Mouse (Mus musculus) thymus, postnatal 4 days (tissue): ENCODE results near the gene Lbr.

Experiments used
- DNase-seq: peaks from one replicate; pipeline ENCODE4 v3.0.0; 2021

The Lbr gene

DNA sequence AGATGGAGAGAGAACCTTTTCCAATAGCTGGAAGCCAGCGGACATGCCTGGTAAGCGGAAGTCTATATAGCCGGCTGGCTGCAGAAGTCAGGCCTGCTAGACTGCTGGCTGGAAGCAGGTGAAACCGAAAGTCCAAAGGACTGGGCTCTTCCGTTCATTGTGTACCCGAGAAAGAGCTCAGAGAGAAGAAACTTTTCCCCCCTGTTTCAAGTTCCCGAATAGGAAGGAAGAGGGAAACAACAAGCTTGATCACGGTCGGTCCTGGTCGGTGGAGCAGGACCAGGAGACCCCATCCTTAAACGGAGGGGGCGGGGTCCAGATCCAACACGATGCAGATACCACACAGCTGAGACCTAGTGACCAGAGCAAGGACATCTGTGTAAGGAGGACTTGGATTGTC, 9.6 kb upstream of the Lbr start:
- DNase-seq = peak; percentile 62

DNA sequence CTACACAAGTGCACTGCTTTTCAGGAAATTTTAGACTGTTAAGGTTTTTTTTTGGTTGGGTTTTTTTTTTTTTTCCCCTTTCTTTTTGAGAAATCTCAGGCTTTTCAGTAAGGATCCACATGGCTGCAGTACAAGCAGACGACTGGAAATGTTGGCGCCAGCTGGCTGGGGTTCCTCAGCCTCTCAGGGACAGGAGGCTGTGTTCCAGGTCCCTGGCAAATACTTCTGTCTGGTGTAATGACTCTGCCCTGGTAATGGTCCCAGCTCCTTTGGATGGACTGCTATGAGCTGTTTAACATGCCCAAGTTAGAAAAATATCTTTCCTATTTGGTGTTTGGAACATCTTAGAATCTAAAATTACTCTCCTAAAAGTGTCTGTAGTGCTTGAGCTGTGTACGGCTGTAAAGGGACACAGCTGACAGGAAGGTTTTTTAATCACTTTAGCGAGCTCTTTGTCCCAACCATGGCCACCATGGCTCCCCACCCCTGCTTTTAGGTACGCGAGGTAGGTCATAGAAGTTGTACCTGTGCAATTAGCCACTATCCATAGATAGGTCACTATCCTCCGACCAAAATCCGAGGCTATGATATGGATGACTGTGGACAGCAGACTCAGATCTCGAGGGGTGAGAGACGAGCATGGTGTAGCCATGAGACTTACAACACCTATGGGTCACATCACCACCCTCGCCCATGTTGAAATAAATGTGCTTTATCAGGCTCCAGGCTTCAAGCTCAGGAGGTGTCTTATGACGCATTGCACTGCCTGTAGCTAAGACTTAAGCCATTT, 8.9 kb upstream of the Lbr start:
- no peak for DNase-seq

DNA sequence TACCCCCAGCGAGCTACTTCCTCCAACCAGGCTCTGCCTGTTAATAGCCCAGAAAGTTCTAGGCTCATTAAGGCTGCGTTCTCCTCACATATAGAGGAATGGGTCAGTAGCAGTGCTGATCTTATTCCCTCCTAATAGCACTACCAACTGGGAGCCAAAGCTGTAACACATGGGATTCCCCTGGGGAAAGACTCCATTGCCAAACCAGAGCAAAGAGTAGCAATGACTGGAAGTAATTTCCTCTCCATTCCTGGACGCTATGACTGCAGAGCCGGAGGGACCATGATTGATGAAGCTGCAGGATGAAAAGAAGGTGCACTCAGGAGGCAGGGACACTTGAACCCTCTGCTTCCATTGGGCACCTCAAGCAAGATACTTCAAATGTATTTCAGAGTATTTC, 7.6 kb upstream of the Lbr start:
- no peak for DNase-seq

DNA sequence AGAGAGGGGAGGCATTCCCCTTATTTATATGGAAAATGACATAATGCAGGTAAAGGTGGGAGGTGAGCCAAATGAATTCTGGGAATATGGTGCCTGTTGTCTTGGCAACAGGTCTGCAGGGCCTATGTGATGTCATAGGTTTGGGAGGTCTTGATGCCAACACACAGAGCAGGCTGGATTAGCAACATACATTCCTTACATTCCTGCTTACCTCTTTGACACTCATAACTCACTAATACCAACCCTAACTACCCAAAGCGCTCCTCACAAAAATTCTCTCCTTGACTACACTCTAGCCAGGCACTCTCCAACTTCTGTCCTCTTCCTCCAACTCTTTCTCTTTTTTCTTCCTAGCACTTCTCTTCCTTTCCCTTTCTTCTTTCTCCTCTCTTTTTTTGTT, 5.4 kb upstream of the Lbr start:
- DNase-seq = no peak

DNA sequence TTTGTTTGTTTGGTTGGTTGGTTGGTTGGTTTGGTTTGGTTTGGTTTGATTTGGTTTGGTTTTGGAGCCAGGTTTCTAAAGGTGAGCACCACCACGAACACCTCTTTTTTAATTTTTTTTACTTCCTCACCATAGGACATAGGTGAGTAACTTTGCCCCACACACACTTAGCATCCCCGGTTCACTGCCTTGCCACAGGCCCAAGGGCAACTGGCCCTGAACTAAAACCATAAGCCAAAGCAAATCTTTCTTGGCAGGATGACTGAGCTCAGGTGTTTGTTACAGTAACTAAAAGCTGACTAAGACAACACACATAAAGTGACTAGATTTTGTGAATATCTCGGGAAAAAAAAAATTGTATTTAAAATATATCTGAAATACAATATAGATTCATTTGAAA, 4.5 kb upstream of the Lbr start:
- no peak for DNase-seq

DNA sequence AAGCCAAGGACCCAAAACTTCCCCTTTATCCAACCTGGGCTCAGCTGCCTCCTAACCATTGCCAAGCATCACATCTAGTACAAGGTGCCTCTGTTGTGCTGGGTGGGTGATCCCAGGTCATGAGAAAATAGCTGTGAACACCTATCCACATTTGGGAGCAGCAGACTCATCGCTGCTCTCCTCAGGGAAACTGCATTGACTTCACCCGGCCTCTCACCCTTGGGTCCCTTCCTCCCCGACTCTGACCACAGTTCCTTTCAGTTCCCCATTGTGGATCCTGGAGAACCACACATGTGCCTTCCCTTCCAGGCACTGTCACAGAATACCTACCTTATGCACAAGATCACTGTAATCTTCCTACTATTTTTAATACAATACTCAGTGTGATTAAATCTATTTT, 2.9 kb upstream of the Lbr start:
- no peak for DNase-seq

DNA sequence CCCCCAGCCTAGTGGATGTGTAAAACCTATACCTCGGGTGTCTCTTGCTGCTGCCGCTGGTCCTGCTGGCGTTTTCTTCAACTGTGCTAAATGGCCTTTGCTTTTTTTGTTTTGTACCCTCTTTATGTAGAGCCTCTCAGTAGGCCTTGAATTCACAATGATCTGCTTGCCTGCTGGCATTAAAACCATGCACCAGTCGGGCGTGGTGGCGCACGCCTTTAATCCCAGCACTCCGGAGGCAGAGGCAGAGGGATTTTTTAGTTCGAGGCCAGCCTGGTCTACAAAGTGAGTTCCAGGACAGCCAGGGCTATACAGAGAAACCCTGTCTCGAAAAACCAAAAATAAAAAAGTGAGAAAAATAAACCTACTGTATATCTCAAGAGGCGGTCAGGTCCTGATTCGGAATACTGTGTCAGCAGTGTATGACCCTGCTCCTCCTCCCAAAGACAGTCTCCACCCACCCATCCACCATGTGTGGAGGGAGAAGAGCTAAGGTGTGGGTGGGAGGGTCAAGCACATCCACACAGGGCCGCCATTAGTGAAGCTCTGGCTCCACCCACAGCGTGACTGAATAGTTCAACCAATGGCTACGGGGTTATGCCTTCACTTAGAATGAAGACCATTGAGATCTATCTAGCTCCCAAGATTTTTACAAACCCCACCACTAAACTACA, 2.2 kb upstream of the Lbr start:
- DNase-seq = no peak

DNA sequence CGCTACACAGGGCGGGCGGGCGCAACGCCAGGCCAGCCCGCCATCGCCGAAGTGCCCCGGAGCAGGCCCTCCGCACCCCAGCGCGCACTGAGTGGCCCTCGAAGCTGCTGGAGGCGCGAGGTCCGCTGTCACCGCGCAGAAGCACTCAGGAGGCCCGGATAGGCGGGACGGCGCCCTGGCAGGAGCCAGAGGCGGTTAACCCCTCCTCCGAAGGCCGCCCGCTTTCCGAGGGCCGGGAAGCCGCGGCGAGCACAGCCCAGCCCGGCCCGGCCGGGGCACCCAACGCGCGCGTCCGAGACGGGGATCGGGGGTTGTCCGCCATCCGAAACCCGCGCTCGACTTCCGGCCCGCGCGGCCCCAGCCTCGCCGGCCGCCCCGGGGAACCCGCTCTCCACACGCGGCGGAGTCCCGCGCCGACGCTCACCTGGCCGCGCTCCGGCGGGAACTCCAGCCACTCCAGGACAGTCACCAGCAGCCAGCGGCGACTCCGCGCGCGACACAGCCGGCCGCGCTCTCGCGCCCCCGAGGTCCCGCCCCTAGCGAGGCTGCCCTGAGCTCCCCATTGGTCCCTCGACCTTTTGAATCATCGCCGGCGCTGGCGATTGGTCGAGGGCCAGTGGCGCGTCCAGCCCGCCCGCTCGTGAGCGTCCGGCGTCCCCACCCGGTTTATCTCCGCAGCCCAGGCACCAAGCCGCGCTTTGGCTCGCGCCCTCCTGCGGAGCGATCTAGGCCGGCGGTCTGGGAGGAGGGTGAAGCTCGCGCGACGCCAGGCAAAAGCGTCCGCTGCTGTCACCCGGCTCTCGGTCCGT, 778 bp downstream of the Lbr start:
- peak; percentile 92 for DNase-seq

DNA sequence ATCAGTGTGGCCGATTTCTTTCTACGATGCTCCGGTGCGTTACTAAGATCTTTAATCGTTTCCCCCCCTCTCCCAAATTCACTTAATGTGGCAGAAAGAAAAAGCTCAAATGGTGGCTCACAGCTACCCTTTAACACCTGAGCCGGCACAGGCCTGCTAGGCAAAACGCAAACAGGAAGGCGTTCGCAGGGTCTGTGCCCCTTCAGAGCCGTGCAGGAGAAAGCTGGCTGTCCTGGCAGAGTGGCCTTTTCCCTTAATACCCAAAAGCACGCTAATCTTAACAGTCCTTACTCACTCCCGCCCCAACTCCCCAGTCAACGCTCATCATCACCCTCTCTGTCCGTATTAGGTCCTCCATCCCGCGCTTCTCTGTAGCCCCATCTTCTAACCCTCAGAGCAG, 1.4 kb downstream of the Lbr start:
- DNase-seq = peak; percentile 72

DNA sequence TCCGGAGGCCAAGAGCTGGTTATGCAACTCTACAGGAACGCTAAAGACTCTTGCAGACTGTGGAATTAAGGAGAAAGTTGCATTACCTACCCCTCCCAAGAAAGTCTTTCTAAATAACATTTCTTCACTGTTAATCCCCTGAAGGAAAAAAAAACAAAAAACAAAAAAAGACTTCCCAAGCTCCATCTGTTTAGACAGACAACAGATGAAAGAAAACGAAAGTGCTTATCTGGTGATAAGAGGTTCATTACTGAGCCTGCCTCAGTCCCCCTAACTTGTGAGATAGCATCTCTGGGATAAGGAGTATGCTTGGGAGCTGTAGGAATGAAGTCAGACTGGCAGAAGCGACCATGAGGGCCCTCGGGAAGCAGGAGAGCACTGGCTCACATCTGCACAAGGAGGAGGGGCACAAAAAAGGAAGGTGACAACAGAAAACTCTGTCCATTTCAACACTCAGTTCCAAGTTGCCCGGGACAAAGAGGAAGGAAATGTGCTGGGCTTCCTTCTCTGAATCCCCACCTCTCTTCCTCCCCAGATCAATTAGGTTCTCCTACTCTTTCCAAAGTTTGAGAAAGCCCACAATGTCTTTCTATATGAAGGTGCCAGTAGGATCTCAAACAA, 3.0 kb downstream of the Lbr start:
- no peak for DNase-seq

DNA sequence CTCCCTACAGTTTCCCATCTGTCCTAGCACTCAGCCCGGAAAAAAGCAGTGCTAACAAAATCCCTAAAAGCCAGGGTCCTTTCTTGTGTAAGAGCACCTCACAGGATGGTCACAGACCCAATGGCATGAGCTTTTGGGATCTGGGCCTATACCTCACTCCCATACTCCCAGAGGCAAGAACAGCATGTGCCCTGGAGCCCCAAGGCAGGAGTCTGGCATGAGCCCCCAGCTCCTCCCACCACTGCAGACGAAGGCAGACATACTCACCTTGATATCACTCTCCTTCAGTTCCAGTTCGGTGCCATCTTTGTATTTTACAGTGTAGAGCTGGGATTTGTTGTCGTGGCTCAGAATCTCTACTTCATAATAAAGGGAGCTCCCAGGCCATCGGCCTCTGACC, 4.7 kb downstream of the Lbr start:
- no peak for DNase-seq

DNA sequence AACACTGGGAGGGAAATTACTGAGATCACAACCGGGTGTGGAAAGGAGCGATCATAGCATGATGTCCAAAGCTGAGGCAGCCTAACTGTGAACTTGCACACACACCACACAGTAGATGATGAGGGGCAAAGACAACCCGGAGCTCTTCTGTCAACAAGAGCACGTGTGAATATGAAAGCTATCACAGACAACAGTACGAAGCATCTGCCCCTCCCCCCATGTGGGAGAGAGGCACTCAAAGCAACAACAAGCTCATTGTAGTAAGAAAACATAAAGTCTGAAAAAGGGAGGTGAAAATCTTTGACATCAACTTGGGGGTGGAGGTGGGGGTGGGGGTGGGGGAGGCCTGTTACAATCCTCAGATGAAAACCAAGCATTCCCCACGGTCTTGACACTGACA, 9.7 kb downstream of the Lbr start:
- no peak for DNase-seq

DNA sequence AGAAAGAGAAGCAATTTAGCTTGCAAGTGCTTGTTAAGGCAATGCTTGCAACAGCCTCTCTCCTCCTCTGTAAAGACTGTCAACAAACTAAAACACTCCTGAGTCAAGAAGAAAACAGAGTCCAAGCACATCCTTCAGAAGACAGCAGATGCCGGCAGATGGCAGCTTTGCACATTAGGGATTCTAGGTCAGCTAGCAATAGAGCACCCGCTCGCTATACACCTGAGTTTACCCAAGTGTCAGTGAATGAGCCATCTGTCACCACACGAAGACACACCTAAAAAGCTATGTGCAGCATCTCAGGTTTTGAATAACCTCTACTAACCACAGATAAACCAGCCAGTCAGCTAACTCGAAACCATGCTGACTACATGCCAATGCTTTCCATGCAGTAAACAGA, 10.1 kb downstream of the Lbr start:
- no peak for DNase-seq

DNA sequence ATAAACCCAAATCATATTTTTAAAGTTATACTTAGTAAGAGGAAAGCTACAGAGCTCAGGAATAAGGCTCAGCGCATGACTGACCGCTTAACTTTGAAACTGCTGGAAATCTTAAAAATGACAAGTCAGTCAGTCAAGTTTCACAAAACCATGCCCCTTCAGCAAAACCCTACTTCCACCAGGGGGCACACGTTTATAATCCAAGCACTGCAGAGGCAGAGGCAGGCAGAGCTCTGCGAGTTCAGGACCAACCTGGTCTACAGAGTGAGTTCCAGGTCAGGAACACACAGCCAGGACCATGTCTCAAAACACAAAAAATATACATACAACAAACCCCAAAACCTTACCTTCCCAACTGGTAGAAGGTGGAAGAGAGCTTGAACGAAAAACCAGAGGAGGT, 14.5 kb downstream of the Lbr start:
- DNase-seq = peak; percentile 83

DNA sequence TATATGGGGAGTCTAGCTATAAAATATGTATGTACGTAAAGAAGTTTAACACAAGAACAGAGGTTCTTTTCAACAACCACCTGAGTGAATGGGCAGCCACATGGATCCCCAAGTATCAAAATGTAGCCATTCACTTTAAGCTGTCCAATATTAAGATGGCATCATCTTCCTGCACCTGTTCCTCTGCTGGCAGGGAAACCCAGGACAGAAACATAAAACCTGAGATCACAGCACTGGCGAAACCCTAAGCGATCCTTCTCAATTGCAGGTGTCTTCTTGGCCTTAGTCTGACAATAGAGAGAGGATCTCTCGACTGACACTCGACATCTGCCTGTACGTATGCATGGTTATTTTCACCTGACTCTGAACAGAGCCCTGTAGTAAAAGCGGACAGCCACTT, 16.1 kb downstream of the Lbr start:
- DNase-seq = no peak

DNA sequence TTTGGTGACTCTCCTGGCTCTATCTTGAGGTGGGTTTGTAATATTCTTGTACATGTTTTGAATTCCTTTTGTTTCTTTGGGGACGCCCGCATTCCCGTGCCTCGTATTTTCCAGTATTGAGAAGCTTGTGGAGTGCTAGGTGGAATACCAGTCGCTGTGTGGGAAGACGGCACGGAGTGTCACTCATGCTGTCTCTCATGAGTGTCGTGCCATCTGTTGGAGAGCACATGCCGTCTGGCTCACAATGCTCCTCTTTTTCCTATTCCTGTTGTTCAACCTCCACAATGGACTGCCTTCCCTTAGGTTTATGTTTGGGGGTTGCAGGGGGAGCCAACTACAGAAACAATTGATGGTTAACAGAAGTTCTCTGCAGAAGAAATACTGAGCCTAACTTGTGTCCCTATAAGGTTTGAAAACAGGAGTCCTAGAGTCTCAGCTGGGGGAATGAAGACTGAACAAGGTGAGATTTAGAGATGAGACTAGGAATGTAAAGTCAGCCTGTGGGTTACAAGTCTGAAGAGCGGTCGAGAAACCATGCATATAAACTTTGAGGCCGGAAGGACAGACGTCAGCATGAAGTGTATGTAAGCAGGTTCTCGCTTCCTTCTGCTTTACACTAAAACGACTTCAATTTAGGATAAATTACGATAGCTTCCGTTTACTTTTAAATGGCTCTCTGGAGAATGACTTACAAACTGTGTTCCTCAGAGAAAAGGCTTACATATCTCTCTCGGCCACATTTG, 31.2 kb downstream of the Lbr start:
- no peak for DNase-seq

DNA sequence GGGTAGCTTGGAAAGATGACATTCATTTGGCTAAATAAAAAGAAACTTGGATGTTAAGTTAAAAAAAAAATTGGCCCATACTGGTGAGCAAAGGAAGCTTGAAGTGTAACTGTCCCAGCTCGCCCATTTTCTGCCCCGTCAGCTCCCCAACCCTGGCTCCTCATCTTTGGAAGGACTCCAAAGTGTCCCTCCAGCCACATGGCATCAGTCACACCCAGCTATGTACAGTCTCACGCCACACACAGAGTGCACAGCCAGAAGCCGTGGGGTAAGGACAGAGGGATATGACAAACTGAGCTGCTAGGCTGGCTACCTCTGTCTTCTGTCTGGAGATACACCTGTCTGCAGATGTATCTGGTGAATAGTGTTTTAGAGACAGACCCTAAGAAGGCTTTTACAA, 42.2 kb downstream of the Lbr start:
- no peak for DNase-seq

DNA sequence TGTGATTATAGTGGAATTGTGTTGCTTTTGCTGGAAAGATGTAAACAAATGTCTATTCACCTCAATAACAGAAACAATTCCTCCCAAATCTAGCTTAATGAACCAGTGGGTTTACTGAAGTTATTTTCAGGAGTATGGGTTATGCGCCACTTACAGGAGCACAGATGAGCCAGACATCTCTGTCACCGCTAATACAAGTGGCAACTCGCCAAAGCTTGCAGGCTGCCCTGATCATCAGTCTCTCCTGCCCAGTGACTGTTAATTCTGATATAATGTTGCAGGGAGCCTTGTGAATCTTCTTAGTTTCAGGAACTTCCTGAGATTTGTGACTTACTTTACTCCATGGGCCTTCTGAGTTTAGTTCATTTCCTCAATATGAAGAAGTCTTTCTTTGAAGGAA, 42.9 kb downstream of the Lbr start:
- no peak for DNase-seq

DNA sequence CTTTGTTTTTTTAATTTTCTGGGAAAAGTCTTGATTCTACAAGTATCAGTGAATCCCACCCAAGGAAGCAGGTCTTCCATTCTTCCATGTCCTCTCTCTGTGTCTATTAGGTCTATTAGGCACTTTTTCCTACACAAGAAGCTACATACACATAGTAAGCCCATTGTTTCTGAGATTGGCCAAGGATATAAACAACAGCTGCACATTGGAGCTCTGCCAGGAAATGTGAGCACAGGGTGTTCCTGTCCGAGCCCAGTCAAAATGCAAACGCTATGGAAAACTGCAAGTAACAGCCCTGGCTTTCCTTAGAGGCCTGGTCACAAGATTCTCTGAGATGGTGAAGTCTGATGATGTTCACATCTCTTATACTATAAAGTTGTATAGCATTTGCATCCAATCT, 49.3 kb downstream of the Lbr start:
- no peak for DNase-seq

DNA sequence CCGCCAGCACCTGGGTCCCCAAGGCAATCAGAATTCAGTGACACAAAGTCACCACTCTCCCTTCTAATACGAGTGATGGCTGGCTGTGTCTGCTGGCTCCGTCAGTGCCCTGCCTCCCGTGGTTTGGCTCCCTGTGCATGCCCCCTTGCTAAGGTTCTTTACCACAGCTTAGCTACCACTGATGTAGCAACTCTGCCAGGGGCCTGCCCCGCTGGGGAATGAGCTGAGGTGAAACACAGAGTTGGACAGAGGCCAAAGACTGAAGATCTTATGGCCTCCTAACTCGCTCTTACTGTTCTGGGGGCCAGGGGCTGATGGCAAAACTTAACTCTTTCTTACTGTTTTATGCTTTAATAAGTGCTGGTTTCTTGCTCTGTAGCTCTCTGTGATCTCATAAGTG, 52.9 kb downstream of the Lbr start:
- DNase-seq = no peak

DNA sequence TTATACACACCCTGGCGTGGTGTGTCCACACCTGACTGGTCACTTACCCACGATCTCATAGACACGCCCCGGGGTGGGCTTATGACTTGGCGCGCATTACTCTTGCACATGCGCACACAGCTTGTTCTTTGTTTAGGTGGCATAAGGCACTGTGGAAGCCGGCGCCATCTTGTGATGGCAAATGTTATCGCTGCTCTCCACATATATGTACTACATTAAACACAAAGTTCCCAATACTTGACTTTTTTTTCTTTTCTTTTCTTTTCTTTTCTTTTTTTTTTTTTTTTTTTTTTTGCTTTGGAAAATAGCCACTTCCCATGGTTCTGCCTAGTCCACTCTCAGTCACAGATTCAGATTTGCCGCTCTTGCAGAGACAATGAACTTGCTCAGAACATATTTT, 60.2 kb downstream of the Lbr start:
- peak; percentile 32 for DNase-seq

DNA sequence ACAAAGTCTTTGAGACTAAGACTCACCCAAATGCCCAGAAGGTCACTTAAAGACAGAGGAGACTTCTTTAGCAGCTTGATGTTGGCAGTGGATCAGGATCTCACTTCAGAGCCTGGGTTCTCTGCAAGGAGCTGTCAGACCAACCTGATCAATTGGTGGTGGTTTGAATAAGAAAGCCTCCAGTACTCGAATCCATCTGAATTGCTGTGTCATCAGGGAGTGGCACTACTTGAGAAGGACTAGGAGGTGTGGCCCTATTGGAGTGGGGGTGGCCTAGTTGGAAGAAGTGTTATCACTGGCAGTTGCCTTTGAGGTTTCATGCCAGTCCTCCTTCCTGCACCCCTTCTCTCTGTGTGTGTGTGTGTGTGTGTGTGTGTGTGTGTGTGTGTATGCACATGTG, 66.3 kb downstream of the Lbr start:
- DNase-seq = no peak

DNA sequence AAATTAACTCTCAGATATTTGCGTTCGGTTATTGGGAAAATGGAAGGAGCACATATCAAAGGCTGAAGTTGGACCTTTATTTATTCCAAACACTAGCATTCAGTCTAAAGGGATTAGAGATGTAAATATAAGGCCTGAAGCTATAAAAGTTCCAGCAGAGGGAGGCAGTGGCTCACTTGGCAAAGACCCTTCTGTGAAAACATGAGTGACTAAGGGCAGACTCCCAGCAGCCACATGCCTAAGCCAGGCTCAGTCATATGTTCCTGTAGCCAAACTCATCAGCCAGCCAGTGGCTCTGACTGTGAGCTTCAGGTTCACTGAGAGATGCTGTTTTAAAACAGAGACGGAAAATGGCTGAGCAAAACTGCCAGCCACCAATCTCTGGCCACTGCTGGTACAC, 71.0 kb downstream of the Lbr start:
- no peak for DNase-seq
